Mouse (Mus musculus): Measurements from ENCODE around the gene A230050P20Rik. TPM values are rescaled to one million over a fixed set of nuclear protein-coding genes. Genes with fewer than 3 reads are reported as not detected.

Gene A230050P20Rik
- polyA plus RNA-seq, 1 experiment, result 64.6 TPM

DNA sequence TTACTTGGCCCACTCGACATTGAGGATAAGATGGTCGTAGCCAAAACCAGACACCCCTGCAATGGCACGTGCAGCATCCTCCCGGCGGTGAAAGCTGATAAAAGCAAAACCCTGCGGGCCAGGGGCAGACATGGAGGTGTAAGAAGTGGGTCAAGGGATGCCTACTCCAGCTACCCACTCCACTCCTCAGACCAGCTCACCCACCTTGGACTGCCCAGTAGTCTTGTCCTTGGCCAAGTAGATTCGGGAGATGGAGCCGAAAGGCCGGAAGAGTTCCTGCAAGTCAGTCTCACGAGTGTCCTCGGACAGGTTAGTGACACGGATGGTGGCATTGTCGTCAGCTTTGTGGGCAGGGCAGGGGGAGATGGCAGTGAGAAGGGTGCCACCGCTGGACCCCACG is 26.2 kb downstream of the A230050P20Rik start:
- DNase-seq (ENCODE audit: low read depth), result no peak

- no peak for DNase-seq (ENCODE audit: low read depth)
Measured at GRCm38 (mm10) chr9:20895382-20895781, 26.9 kb downstream of the A230050P20Rik start.

GRCm38 (mm10) chr9:20897736-20898510 is 29.5 kb downstream of the A230050P20Rik start:
- no peak for DNase-seq (ENCODE audit: low read depth)

DNA sequence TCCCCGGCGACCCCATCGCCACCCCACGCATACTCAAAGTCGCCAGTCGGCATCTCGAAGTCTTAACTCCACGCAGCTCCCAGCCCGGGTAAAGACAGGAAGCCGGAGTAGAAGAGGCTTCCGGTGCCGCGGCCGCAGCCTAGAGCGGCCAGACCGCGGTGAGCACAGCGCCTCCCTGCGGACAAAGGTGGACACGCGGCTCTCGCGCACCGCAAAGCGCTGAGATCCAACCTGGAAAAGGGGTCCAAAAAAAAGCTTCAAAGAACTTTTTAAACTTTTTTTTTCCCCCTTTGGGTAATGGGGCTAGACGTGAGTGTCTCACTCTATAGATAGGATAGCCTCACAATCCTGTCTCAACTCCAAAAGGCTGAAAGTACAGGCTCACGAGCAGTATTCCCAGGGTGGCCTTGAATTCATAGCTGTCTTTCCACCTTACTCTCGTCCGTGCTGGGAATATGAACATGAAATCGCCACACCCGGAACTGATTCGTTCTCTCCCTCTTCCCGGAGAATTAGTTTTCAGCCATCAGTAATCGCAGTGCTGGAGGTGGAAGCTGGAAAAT is 30.1 kb downstream of the A230050P20Rik start, which contains the start of gene Eif3g:
TSS of gene Eif3g (minus strand) at position 113 of the 563 bp plus-strand sequence.
- no peak for DNase-seq (ENCODE audit: low read depth)

DNA sequence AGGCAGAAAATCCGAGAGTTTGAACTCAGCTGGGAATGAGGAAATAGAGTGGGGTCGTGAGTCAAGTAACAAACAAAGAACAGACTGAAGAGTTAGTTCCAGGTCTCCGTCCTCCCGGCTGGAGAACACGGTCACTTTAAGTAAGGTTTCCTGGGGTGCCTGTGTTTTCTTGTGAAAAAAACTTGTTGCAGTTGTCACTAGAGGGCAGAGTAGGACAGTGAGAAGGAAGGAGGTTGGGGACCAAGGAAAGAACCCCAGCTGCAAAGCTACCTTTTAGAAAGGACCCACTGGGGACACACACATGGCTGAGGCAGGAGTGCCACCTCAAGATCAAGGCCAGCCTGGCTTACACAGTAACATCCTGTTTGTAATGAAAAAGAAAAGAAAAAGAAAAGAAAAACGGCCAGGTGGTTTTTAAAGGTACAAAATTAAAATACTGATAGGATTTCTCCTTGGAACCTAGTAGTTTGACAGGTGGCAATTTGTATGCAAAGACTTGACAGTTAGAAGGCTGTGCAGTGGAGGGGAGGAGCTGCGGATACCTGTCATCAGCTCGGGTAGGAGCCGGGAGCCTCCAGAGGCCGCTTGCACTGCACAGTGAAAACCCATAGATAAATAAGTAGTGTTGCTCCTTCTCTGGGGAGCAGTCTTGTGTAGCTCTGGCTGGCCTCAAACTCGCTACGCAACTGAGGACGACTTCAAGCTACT is 33.2 kb downstream of the A230050P20Rik start:
- DNase-seq (ENCODE audit: low read depth), result no peak

DNA sequence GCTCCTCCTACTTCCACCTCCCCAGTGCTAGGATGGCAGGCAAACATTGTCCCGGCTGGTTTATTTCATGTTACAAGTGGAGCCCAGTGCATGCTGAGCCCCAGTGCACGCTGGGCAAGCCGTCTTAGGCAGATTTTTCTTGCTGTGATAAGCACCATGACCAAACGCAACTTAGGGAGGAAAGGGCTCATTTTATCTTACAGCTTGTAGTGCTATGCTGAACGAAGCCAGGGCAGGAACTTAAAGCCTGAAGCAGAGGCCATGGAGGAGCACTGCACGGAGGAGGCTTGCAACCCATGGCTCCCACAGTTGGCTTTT is 33.7 kb downstream of the A230050P20Rik start:
- DNase-seq (ENCODE audit: low read depth), result no peak

- no peak for DNase-seq (ENCODE audit: low read depth)
Measured at GRCm38 (mm10) chr9:20909948-20910347, 41.5 kb downstream of the A230050P20Rik start.

DNA sequence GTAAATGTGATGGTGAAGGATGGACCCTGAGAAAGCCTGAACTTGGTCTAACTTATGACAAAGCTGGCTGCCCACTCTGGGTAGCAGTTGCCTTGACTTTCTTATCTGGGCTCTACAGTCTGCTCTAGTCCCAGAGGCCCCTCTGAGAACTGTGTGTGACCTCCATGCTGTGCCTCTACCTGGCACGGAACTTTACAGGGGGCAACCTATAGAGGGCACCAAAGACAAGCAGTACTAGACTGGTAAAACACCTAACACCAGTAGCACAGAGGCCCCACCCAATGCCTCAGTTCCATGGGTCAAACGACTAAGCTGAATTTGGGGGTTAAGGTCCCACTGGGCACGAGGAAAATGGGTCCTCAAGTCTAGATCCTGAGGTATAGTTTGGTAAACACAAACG is 47.7 kb downstream of the A230050P20Rik start:
- no peak for DNase-seq (ENCODE audit: low read depth)

DNA sequence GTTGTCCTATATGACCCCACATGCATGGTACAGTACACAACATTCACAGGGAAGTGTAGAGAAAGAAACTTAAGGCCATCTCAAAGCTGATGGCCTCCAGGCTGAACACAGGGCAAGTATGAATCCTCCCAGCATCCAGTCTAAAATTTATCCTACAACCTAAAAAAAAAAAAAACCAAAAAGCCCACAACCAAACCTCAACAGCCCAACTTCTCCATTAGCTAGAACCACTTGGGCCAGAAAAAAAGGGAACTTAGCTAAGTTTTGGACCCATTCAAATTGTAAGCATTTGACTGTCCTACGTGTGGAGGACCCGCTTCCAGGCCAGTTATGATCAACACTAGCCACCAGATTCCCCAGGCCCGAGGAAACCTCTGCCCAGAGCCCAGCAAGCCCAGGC is 54.8 kb downstream of the A230050P20Rik start:
- DNase-seq (ENCODE audit: low read depth), result no peak

Other genes starting within 250 kb of the A230050P20Rik start
- gene Ubl5, start 225.8 kb upstream of the A230050P20Rik start, polyA plus RNA-seq (2012; rRNA removed), result 207 and 259 TPM in 2 replicates
- gene Fbxl12, start 223.9 kb upstream of the A230050P20Rik start, polyA plus RNA-seq (2012; rRNA removed), result 28.5 and 35.2 TPM in 2 replicates
- gene Pin1, start 216.5 kb upstream of the A230050P20Rik start, polyA plus RNA-seq (2012; rRNA removed), result 19.5 and 24.9 TPM in 2 replicates
- 5.2 and 6.6 TPM in 2 replicates for gene Olfm2, start 122.3 kb upstream of the A230050P20Rik start, polyA plus RNA-seq (2012; rRNA removed)
- 76.0 and 138 TPM in 2 replicates for gene Col5a3, start 53.6 kb upstream of the A230050P20Rik start, polyA plus RNA-seq (2012; rRNA removed)
- not detected in 2 replicates for gene Rdh8, start 50.1 kb upstream of the A230050P20Rik start, polyA plus RNA-seq (2012; rRNA removed)
- 4.7 and 5.4 TPM in 2 replicates for gene Angptl6, start 11.1 kb downstream of the A230050P20Rik start, polyA plus RNA-seq (2012; rRNA removed)
- 38.7 TPM in 2 replicates for gene Ppan, start 19.5 kb downstream of the A230050P20Rik start, polyA plus RNA-seq (2012; rRNA removed)
- 128 and 129 TPM in 2 replicates for gene Eif3g, start 30.0 kb downstream of the A230050P20Rik start, polyA plus RNA-seq (2012; rRNA removed)
- gene Dnmt1, start 91.2 kb downstream of the A230050P20Rik start, polyA plus RNA-seq (2012; rRNA removed), result 16.1 TPM in 2 replicates
- gene S1pr2, start 108.1 kb downstream of the A230050P20Rik start, polyA plus RNA-seq (2012; rRNA removed), result 5.9 and 6.5 TPM in 2 replicates
- 76.1 and 83.2 TPM in 2 replicates for gene Mrpl4, start 134.1 kb downstream of the A230050P20Rik start, polyA plus RNA-seq (2012; rRNA removed)
- gene Icam1, start 147.3 kb downstream of the A230050P20Rik start, polyA plus RNA-seq (2012; rRNA removed), result 19.9 and 20.8 TPM in 2 replicates
- 0.11 and 0.37 TPM in 2 replicates for gene Icam4, start 160.7 kb downstream of the A230050P20Rik start, polyA plus RNA-seq (2012; rRNA removed)
- 0.22 and 0.30 TPM in 2 replicates for gene Icam5, start 163.4 kb downstream of the A230050P20Rik start, polyA plus RNA-seq (2012; rRNA removed)
- not detected in 2 replicates for gene Zglp1, start 198.5 kb downstream of the A230050P20Rik start, polyA plus RNA-seq (2012; rRNA removed)
- 0.13 and 0.27 TPM in 2 replicates for gene Gm49373, start 204.5 kb downstream of the A230050P20Rik start, polyA plus RNA-seq (2012; rRNA removed)
- gene Fdx1l, start 205.0 kb downstream of the A230050P20Rik start, polyA plus RNA-seq (2012; rRNA removed), result 46.8 and 63.4 TPM in 2 replicates
- 0.90 and 4.4 TPM in 2 replicates for gene Gm38431, start 223.4 kb downstream of the A230050P20Rik start, polyA plus RNA-seq (2012; rRNA removed)
- gene Raver1, start 223.4 kb downstream of the A230050P20Rik start, polyA plus RNA-seq (2012; rRNA removed), result 39.2 and 46.2 TPM in 2 replicates

All from gonadal fat pad, adult 2 months (tissue).